ENCODE assay signal across 18 mouse cellular contexts in genomic region chr10:115676661-115677060, GRCm38 (mm10).
DNase-seq lines count a peak whose midpoint lies in the region; TF ChIP-seq lines count a peak whose summit lies in the region.
"Had no signal": no experiment of that assay in that cellular context is flagged by ENCODE, and none has a peak within 500 bp of the region (broad histone marks: within the 10 kb centered on the region; RNA-seq: fewer than 3 reads in every experiment).

No protein-coding gene starts in this region.

- H3K36me3 ChIP-seq in kidney, adult 2 months (ENCODE audit: control insufficient read depth, insufficient read depth, low read length), result no peaks in the 10 kb centered on the region
- H3K36me3 ChIP-seq: G1E had no signal

- H3K4me3 ChIP-seq in kidney, adult 2 months (ENCODE audit: insufficient read depth, low read depth, low read length), result no peak overlapping the region

- no peak for TF ChIP-seq CTCF in brain, embryonic 14.5 days (IDR thresholded peaks at IDR 0.05; ENCODE audit: borderline replicate concordance, extremely low read depth, insufficient read depth, insufficient read length)
- no peak for TF ChIP-seq CTCF in kidney, adult 2 months (conservative IDR thresholded peaks at IDR 0.05; ENCODE audit: insufficient read depth, insufficient read length, low read depth, low read length)

- no peak for TF ChIP-seq POLR2A in brain, embryonic 14.5 days (IDR thresholded peaks at IDR 0.05; ENCODE audit: borderline replicate concordance, extremely low read depth, insufficient read depth, insufficient read length, poor library complexity, severe bottlenecking)
- TF ChIP-seq POLR2A in kidney, adult 2 months (IDR thresholded peaks at IDR 0.05; ENCODE audit: low read depth, low read length), result no peak

- H3K27ac ChIP-seq in kidney, adult 2 months (ENCODE audit: insufficient read depth, low read depth, low read length), result no peak overlapping the region

- 93% methylated on average over 2 of the region's 2 CpGs for WGBS in kidney, adult 2 months

- no peaks in the 10 kb centered on the region for H3K27me3 ChIP-seq in kidney, adult 2 months (replicated peaks; ENCODE audit: control insufficient read depth, insufficient read depth, low read length)
- H3K27me3 ChIP-seq: CH12.LX had no signal

- H3K4me1 ChIP-seq in kidney, adult 2 months (ENCODE audit: control insufficient read depth, insufficient read depth, low read length), result no peaks in the 10 kb centered on the region

- peak; percentile 98 for DNase-seq in Muller cell, postnatal 12 days (ENCODE audit: inconsistent ontology term)
- DNase-seq in brain, embryonic 14.5 days (ENCODE audit: low read depth), result peak; percentile 6
- DNase-seq in frontal cortex, adult 2 months (ENCODE audit: extremely low spot score in 1 of 2, low spot score in 1 of 2), result no peak
- DNase-seq in kidney, adult 2 months, result no peak
- DNase-seq: adrenal gland, adult 2 months; adrenal gland, adult 8-10 months; adrenal gland, postnatal 10 days; adrenal gland, postnatal 14 days; adrenal gland, postnatal 25 days; adrenal gland, postnatal 36 days; B cell, adult 2 months; cerebellum, adult 11 months; cerebellum, adult 11-12 months; cerebellum, adult 18-20 months; cerebellum, adult 2 months; cerebellum, adult 8-10 months had no signal

Comparison
In these comparisons a context has a peak if more than half of its experiments do, and no peak if none do; other contexts are left out.
1. DNase-seq: peak in Muller cell, postnatal 12 days (single experiment) and brain, embryonic 14.5 days (single experiment); none in frontal cortex, adult 2 months (0 of 2) and kidney, adult 2 months (single experiment).